Mouse (Mus musculus): ENCODE results near the gene Agbl2.

Gene Agbl2

GRCm38 (mm10) chr2:90782458-90782857, at the start of gene Agbl2:
Agbl2 (plus strand) TSS chr2:90782727.
- peak; percentile 50 for DNase-seq (ENCODE audit: low spot score)

GRCm38 (mm10) chr2:90735326-90735725, 47.2 kb upstream of the Agbl2 start:
- DNase-seq (ENCODE audit: low spot score), result no peak

- no peak for DNase-seq (ENCODE audit: low spot score)
Measured at GRCm38 (mm10) chr2:90738801-90739200, 43.7 kb upstream of the Agbl2 start.

- no peak for DNase-seq (ENCODE audit: low spot score)
Measured at GRCm38 (mm10) chr2:90739327-90739726, 43.2 kb upstream of the Agbl2 start.

GRCm38 (mm10) chr2:90739921-90740320, 42.6 kb upstream of the Agbl2 start:
- DNase-seq (ENCODE audit: low spot score), result no peak

- DNase-seq (ENCODE audit: low spot score), result no peak
Measured at GRCm38 (mm10) chr2:90744285-90745052, 38.1 kb upstream of the Agbl2 start.

GRCm38 (mm10) chr2:90745053-90745678, 37.4 kb upstream of the Agbl2 start, which contains the start of gene Fnbp4:
Fnbp4 (plus strand) TSS chr2:90745370.
- peak; percentile 99 for DNase-seq (ENCODE audit: low spot score)

GRCm38 (mm10) chr2:90745740-90746537, 36.6 kb upstream of the Agbl2 start:
- no peak for DNase-seq (ENCODE audit: low spot score)

GRCm38 (mm10) chr2:90746538-90746865, 36.0 kb upstream of the Agbl2 start:
- peak; percentile 16 for DNase-seq (ENCODE audit: low spot score)

- no peak for DNase-seq (ENCODE audit: low spot score)
Measured at GRCm38 (mm10) chr2:90747131-90747530, 35.4 kb upstream of the Agbl2 start.

GRCm38 (mm10) chr2:90749676-90750459, 32.7 kb upstream of the Agbl2 start:
- DNase-seq (ENCODE audit: low spot score), result no peak

GRCm38 (mm10) chr2:90753565-90753964, 29.0 kb upstream of the Agbl2 start:
- DNase-seq (ENCODE audit: low spot score), result no peak

- no peak for DNase-seq (ENCODE audit: low spot score)
Measured at GRCm38 (mm10) chr2:90754188-90754587, 28.3 kb upstream of the Agbl2 start.

GRCm38 (mm10) chr2:90765123-90765522, 17.4 kb upstream of the Agbl2 start:
- DNase-seq (ENCODE audit: low spot score), result no peak

GRCm38 (mm10) chr2:90781323-90781722, 1.2 kb upstream of the Agbl2 start:
- no peak for DNase-seq (ENCODE audit: low spot score)

GRCm38 (mm10) chr2:90781938-90782337, 589 bp upstream of the Agbl2 start:
- DNase-seq (ENCODE audit: low spot score), result no peak

- DNase-seq (ENCODE audit: low spot score), result peak; percentile 52
Measured at GRCm38 (mm10) chr2:90782901-90783486, 467 bp downstream of the Agbl2 start.

- no peak for DNase-seq (ENCODE audit: low spot score)
Measured at GRCm38 (mm10) chr2:90788126-90788525, 5.6 kb downstream of the Agbl2 start.

GRCm38 (mm10) chr2:90808241-90809126, 26.0 kb downstream of the Agbl2 start:
- no peak for DNase-seq (ENCODE audit: low spot score)

- no peak for DNase-seq (ENCODE audit: low spot score)
Measured at GRCm38 (mm10) chr2:90810751-90811150, 28.2 kb downstream of the Agbl2 start.

GRCm38 (mm10) chr2:90815266-90815665, 32.7 kb downstream of the Agbl2 start:
- no peak for DNase-seq (ENCODE audit: low spot score)
